Mouse (Mus musculus) monocyte, adult 2 months (primary cell): Measurements from ENCODE around the gene Ccdc167.
"Not testable (repeated sequence)": the region's sequence is repeated elsewhere in the genome, so short reads cannot be mapped to it uniquely, and the experiment has no call there.

Experiments
- DNase-seq, 2 experiments: peaks; one replicate each; pipeline ENCODE4 v3.0.0; 2022; ENCODE audit warnings: low spot score in 2 of 2, low read depth in 1 of 2

Gene Ccdc167

GRCm38 (mm10) chr17:29719628-29720575 is 3.1 kb upstream of the Ccdc167 start:
- DNase-seq = no peak

GRCm38 (mm10) chr17:29718660-29719059 is 1.8 kb upstream of the Ccdc167 start:
- DNase-seq = no peak

- not testable (repeated sequence) for DNase-seq
Observed at GRCm38 (mm10) chr17:29713734-29714133, 3.1 kb downstream of the Ccdc167 start.

GRCm38 (mm10) chr17:29712565-29712964 is 4.3 kb downstream of the Ccdc167 start:
- DNase-seq = no peak

- DNase-seq = no peak
Observed at GRCm38 (mm10) chr17:29711745-29712431, 5.0 kb downstream of the Ccdc167 start.

GRCm38 (mm10) chr17:29711076-29711744 is 5.6 kb downstream of the Ccdc167 start:
- no peak for DNase-seq

- no peak for DNase-seq
Observed at GRCm38 (mm10) chr17:29710562-29711044, 6.2 kb downstream of the Ccdc167 start.

- DNase-seq = no peak
Observed at GRCm38 (mm10) chr17:29708783-29709182, 8.1 kb downstream of the Ccdc167 start.

- DNase-seq = no peak
Observed at GRCm38 (mm10) chr17:29706981-29707545, 9.8 kb downstream of the Ccdc167 start.

- DNase-seq = no peak
Observed at GRCm38 (mm10) chr17:29705881-29706280, 11.0 kb downstream of the Ccdc167 start.

GRCm38 (mm10) chr17:29704781-29705180 is 12.1 kb downstream of the Ccdc167 start:
- no peak for DNase-seq

- no peak for DNase-seq
Observed at GRCm38 (mm10) chr17:29702938-29703710, 13.7 kb downstream of the Ccdc167 start.

- DNase-seq = no peak
Observed at GRCm38 (mm10) chr17:29700573-29700972, 16.3 kb downstream of the Ccdc167 start.

GRCm38 (mm10) chr17:29698421-29698820 is 18.4 kb downstream of the Ccdc167 start:
- DNase-seq = no peak

GRCm38 (mm10) chr17:29696940-29697339 is 19.9 kb downstream of the Ccdc167 start:
- no peak for DNase-seq

GRCm38 (mm10) chr17:29694516-29694915 is 22.3 kb downstream of the Ccdc167 start:
- no peak for DNase-seq

GRCm38 (mm10) chr17:29693571-29693970 is 23.3 kb downstream of the Ccdc167 start:
- no peak for DNase-seq

- DNase-seq = no peak
Observed at GRCm38 (mm10) chr17:29692827-29693226, 24.0 kb downstream of the Ccdc167 start.

- DNase-seq = no peak
Observed at GRCm38 (mm10) chr17:29690257-29690656, 26.6 kb downstream of the Ccdc167 start.

GRCm38 (mm10) chr17:29688610-29689009 is 28.2 kb downstream of the Ccdc167 start:
- no peak for DNase-seq
